Mouse (Mus musculus) limb, embryonic 10.5 days (tissue): ENCODE measurements around the gene Adar. TPM values are rescaled to one million over a fixed set of nuclear protein-coding genes. Genes with fewer than 3 reads are reported as not detected.
A peak's percentile ranks its signal among the peaks of the same experiment; 100 is the strongest.

Experiments
- DNase-seq: peaks from one replicate; pipeline ENCODE4 v3.0.0-alpha.2; 2017; ENCODE audit warnings: low spot score
- H3K27ac ChIP-seq: fragments of 300-500 bp; sonication (generic); 2 replicates; pipeline ENCODE4 v1.5.1; 2016; ENCODE audit warnings: mild to moderate bottlenecking
- H3K27me3 ChIP-seq: fragments of 300-500 bp; sonication (generic); 2 replicates; pipeline ENCODE4 v1.6.1; 2016; ENCODE audit warnings: low read depth, mild to moderate bottlenecking; ENCODE audit not compliant: poor library complexity, severe bottlenecking
- H3K36me3 ChIP-seq: fragments of 300-500 bp; sonication (generic); 2 replicates; pipeline ENCODE4 v1.6.1; 2016; ENCODE audit warnings: mild to moderate bottlenecking, moderate library complexity
- H3K4me1 ChIP-seq: fragments of 300-500 bp; sonication (generic); 2 replicates; pipeline ENCODE4 v1.6.1; 2016
- H3K4me3 ChIP-seq: fragments of 300-500 bp; sonication (generic); 2 replicates; pipeline ENCODE4 v1.5.1; 2016; ENCODE audit warnings: mild to moderate bottlenecking, moderate library complexity
- H3K9me3 ChIP-seq: fragments of 300-500 bp; sonication (generic); replicated peaks from 2 replicates; pipeline ENCODE4 v1.6.1; 2016; ENCODE audit warnings: mild to moderate bottlenecking
- WGBS: fragments of 180-500 bp; shearing (Covaris S2); methylation state at CpG from one replicate; pipeline ENCODE4 v1.1.7; 2016; 5-methylcytosine and 5-hydroxymethylcytosine counted together
- polyA plus RNA-seq: library from polyadenylated mRNA; unstranded; fragments of >200 nt; fragmentation: Nextera tagmentation; extraction: Ambion mirVana; gene quantifications from 2 replicates; pipeline ENCODE4 v1.2.1, GENCODE M21; 2016

Gene Adar
- polyA plus RNA-seq, 1 experiment from 2014 or later, result 17.5 TPM

DNA sequence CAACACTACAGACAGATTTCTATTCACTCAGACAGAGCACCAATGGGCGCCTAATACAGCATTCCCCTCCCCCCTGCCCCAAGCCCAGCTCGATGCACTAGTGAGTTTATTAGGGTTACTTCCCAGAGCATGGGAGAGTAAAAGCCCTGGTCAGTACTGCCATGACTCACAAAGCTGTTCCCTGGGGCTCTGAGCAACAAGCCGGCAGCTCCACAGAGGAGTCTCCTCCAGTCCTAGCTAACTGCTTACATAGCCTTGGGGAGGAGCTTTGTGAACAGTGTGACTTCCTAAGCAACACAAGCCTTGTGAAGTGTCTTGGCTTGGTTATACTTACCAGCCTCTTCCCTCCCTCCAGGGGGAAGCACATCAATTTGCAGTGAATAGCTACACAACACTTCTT, 11.2 kb upstream of the Adar start:
- peaks cover 17% of the 10 kb centered on the region for H3K4me1 ChIP-seq
- H3K27ac ChIP-seq, result no peak overlapping the region
- no peak overlapping the region for H3K4me3 ChIP-seq
- H3K27me3 ChIP-seq, result 0 out of 2 replicates have a peak, but pooled peaks cover 7% of the 10 kb centered on the region
- 40% methylated on average over 3 of the region's 3 CpGs for WGBS
- H3K9me3 ChIP-seq, result no peaks in the 10 kb centered on the region
- DNase-seq, result no peak
- H3K36me3 ChIP-seq, result no peaks in the 10 kb centered on the region

DNA sequence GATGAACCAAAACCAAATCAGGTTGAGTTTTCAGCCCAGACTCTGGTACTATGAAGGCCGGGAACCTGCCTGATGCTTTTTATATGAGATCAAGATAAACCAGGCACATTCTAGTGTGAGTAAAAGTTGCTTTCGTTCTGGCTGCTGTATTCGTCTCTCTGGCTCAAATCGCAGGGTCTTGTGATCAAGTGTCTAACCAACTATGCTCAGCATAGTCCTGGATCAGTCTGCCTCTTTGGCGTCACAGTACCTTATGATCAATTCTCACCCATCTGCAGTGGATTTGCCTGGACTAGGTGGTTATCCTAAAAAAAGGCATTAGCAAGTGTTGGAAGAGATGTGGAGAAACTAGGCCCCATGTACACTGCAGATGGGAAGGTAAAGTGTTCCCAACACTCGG, 10.8 kb upstream of the Adar start:
- Histone ChIP-seq H3K4me1 (peaks cover 17% of the 10 kb centered on the region), H3K4me3 (no peak overlapping the region), H3K9me3 (no peaks in the 10 kb centered on the region), H3K36me3 (no peaks in the 10 kb centered on the region), H3K27ac (no peak overlapping the region), H3K27me3 (0 out of 2 replicates have a peak, but pooled peaks cover 7% of the 10 kb centered on the region)
- no peak for DNase-seq
- 84% methylated on average over 6 of the region's 6 CpGs for WGBS

DNA sequence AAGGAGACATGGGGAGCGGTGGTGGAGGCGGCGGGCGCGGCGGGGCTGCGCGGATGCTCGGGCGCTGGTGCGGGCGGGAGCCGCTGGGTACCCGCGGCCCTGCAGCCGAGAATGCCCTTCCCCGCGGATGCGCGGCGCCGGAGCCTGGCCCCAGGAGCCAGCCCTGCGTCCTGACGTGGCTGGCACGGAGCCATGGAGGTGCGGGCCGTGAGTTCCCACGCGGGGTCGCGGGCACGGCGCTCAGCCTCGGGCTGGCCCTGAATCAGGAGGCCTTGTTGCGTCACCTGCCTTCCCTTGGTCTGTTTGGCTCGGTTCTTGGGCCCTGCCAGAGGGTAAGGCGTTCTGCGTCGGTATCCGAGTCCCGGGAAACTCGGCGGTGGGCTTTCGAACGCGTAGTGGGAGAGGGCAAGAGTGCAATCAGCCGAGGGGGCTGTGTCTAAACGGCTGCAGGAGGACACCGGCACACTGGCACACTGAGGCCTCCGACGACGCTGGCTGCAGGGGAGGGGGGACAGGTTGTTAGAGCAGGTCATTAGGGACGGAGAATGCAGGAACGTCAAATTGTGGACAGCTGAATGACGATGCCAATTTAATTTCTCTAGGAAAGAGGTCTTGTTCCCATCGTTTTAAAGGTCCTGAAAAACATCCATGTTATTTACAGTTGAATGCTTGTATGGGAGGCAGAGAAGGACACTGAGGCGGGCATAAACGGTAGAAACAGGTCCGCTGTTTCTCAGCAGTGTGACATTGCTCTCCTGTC, 565 bp downstream of the Adar start:
- H3K27me3 ChIP-seq, result no peaks in the 10 kb centered on the region
- DNase-seq, result no peak
- WGBS, result 3% methylated on average over 54 of the region's 59 CpGs

DNA sequence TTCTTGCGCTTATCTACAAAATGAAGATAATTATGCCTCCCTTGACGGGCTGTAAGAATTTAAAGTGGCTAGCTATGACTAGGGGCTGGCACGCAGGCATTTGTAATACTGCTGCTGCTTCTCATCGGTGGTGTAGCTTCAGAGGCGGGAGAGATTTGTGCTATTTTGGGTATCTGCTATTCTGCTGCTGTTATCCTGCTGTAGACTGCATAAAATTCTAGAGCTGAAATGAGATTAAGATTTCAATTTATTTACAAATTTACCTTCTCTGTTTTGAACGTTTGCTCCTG, 1.1 kb downstream of the Adar start:
- DNase-seq, result no peak
- Histone ChIP-seq H3K9me3 (no peaks in the 10 kb centered on the region), H3K27me3 (no peaks in the 10 kb centered on the region), H3K27ac (no peak overlapping the region), H3K4me1 (peaks cover 19% of the 10 kb centered on the region), H3K36me3 (no peaks in the 10 kb centered on the region), H3K4me3 (peak overlapping the region; percentile 100)
- WGBS, result 69% methylated on average over 6 of the region's 6 CpGs

More for the DNA sequence above, 565 bp downstream of the Adar start:
- H3K9me3 ChIP-seq, result no peaks in the 10 kb centered on the region
- H3K36me3 ChIP-seq, result no peaks in the 10 kb centered on the region
- H3K4me3 ChIP-seq, result peak overlapping the region; percentile 100
- H3K27ac ChIP-seq, result peak overlapping the region; percentile 92
- peaks cover 19% of the 10 kb centered on the region for H3K4me1 ChIP-seq

DNA sequence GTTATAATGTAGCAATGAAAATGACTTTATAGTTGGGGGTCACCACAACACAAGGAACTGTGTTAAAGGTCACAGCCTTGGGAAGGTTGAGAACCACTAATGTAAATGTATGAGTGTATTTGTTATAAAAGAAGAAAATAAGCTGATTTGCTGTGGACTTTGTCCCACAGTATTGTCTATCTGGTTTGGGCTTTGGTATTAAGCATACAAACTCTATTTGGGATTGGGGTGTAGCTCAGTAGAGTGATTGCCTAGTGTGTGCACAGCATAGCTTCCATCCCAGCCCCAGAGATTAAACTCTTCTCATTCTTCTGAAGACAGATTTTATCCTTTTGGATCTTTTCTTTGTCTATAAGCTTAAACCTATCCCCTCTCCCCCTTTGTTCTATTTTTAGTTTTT, 7.2 kb downstream of the Adar start:
- Histone ChIP-seq H3K9me3 (no peaks in the 10 kb centered on the region), H3K36me3 (no peaks in the 10 kb centered on the region), H3K4me3 (no peak overlapping the region), H3K4me1 (no peaks in the 10 kb centered on the region), H3K27ac (no peak overlapping the region), H3K27me3 (no peaks in the 10 kb centered on the region)
- DNase-seq, result no peak

DNA sequence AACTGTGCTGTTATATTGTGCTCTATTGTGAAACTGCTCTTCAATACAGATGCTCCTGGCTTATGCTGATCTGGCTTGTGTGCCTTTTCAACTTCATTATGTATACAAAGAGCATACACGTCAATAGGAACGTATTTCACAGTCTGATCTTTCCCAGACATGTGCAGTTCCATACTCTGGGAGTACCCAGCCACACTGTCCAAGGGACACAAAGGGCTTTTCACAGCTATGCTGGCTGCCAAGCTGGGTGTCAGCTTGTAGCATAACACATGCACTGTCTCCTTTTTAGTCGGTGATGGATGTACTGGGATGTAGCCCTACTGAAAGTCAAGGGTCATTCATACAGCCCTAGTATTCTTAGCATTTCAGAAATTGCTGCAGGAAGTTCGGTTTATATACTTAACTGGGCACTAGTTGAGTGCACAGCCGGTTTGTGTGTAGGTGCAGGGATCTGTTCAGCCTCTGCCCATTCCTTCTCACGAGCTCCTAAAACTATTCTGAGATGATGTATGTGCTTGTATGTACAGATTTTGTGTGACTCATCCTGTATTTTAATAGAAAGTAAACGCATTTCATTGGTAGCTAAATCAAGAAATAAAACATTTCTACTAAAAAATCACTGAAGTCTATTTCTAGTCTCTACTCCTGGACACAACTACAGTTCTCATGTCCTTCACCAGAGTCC, 8.7 kb downstream of the Adar start:
- WGBS, result 87% methylated on average over 7 of the region's 7 CpGs
- no peak for DNase-seq
- Histone ChIP-seq H3K4me1 (no peaks in the 10 kb centered on the region), H3K36me3 (no peaks in the 10 kb centered on the region), H3K27ac (no peak overlapping the region), H3K27me3 (no peaks in the 10 kb centered on the region), H3K9me3 (no peaks in the 10 kb centered on the region), H3K4me3 (no peak overlapping the region)

DNA sequence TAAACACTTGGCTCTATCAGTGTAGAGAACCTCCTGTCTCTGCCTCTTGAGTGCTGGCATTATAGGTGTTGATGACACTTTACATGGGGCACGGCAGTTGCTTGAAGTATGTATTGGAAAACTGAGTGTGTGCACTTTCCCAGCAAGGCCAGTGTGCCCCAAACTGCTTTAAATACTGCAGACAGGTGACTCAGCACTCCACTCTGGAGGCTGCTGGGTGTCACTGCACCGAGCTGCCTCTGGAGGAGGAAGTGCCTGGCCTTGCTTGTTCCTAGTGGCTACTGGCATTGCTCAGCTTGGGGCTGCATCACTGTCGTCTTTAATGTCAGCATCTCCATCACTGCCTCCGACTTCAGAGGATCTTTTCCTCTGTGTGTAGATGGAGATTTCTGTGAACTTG, 12.2 kb downstream of the Adar start:
- Histone ChIP-seq H3K27ac (no peak overlapping the region), H3K9me3 (no peaks in the 10 kb centered on the region), H3K36me3 (no peaks in the 10 kb centered on the region), H3K27me3 (no peaks in the 10 kb centered on the region), H3K4me3 (no peak overlapping the region), H3K4me1 (peaks cover 18% of the 10 kb centered on the region)
- DNase-seq, result no peak
- WGBS, result 28% methylated on average over 4 of the region's 4 CpGs

DNA sequence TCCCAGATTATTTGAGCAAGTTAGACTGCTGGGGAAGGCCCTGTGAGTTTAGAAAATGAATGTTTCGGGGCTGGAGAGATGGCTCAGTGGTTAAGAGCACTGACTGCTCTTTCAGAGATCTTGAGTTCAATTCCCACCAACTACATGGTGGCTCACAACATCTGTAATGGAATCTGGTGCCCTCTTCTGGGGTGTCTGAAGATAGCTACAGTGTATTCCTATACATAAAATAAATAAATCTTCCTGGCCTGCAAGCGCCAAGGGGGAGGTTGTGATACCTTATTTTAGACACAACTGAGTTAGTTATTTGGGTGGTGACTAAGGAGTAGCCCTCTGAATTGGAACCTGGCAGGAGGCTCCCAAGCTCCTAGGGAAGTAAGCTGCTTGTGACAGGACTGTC, 14.0 kb downstream of the Adar start:
- Histone ChIP-seq H3K4me3 (no peak overlapping the region), H3K27ac (no peak overlapping the region), H3K36me3 (no peaks in the 10 kb centered on the region), H3K27me3 (no peaks in the 10 kb centered on the region), H3K9me3 (no peaks in the 10 kb centered on the region), H3K4me1 (peaks cover 18% of the 10 kb centered on the region)
- no peak for DNase-seq
- 87% methylated on average over 2 of the region's 2 CpGs for WGBS

DNA sequence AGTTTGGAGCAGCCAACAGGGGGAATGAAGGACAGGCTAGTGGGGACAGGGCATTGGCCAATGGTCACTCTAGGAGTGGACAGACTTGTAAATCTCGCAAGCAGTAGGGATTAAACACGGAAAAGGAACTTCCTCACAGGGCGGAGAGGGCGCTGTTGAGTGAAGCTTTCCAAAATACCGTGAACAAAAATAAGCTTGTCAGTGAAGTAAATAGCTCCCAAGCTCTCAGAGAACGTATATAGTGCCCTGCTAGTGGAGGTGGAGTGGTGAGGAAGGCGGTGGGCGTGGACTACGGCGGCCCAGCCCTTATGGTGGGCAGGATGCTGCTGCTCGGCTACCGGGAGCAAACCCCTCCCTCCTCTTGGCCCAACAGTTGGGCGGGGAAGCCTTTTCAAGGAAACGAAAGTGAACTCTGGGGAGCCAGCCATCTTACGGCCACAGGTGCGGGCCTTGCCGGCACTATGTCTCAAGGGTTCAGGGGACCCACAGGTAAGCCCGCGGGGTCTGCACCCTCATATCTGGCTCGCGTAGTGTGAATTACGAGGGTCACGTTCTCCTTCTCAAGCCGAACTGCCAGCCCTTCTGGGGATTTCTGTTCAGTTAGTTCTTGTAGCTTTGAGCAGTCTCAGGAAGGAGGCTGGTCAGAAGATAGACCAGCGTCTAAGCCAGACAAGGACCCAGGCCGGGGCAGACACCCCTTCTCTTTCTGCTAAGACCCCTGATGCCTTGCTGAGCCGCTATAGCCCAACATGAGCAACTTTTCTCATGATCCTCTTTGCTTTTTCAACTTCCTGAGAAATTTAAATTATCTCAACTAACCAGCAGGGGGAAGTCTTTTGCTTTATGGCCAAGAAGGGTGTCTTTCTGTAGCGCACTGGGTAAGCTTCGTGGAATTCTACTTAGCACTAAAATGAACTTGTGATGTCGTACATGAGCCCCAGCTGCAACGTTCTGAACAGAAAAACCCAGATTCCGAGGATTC, 15.8 kb downstream of the Adar start:
- WGBS, result 5% methylated on average over 32 of the region's 32 CpGs
- peak overlapping the region; percentile 64 for H3K4me3 ChIP-seq
- peaks cover 18% of the 10 kb centered on the region for H3K4me1 ChIP-seq
- H3K27me3 ChIP-seq, result no peaks in the 10 kb centered on the region
- H3K27ac ChIP-seq, result peak overlapping the region; percentile 78
- H3K36me3 ChIP-seq, result peaks cover 7% of the 10 kb centered on the region
- no peaks in the 10 kb centered on the region for H3K9me3 ChIP-seq
- peak; percentile 76 for DNase-seq

DNA sequence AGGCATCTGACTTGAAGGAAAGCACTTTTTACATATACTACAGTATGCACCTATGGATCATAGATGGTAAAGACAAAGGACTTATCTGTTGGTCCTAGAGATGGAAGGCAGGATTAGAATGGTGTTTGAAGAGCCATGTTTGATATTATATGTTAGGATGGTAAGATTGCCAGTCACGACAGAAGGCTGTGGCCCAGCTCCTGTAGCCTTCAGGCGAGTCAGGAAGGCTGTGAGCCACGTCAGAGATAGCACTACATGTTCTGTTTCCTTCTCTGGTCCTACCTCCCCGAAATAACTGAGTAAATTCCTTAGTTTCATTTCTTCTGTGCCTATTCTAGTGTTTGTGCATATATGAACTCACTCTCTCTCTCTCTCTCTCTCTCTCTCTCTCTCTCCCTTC, 17.3 kb downstream of the Adar start:
- Histone ChIP-seq H3K27ac (no peak overlapping the region), H3K9me3 (no peaks in the 10 kb centered on the region), H3K4me3 (no peak overlapping the region), H3K4me1 (peaks cover 18% of the 10 kb centered on the region), H3K36me3 (peaks cover 21% of the 10 kb centered on the region), H3K27me3 (no peaks in the 10 kb centered on the region)
- DNase-seq, result no peak
- WGBS, result 88% methylated on average over 4 of the region's 4 CpGs

DNA sequence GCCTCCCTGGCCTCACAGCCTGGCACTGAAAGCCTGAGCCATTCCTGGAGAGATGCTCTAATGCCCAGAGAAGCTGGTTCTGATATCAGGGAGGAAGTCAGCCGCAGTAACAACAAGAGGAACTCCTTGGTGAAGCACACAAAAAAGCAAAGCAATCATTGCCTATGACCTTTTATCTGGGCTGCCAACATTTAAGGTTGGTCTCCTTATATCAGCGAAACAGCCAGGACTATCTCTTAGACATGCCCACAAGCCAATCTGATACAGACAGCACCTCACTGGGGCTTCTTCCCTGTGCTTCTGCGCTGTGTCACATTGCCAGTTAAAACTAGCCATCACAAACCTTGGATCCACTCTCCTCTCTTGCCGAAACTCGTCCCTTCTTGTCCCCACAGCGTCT, 23.7 kb downstream of the Adar start:
- Histone ChIP-seq H3K9me3 (no peaks in the 10 kb centered on the region), H3K4me3 (no peak overlapping the region), H3K4me1 (no peaks in the 10 kb centered on the region), H3K27me3 (no peaks in the 10 kb centered on the region), H3K36me3 (peaks cover 81% of the 10 kb centered on the region), H3K27ac (no peak overlapping the region)
- DNase-seq, result no peak
- 92% methylated on average over 6 of the region's 6 CpGs for WGBS

DNA sequence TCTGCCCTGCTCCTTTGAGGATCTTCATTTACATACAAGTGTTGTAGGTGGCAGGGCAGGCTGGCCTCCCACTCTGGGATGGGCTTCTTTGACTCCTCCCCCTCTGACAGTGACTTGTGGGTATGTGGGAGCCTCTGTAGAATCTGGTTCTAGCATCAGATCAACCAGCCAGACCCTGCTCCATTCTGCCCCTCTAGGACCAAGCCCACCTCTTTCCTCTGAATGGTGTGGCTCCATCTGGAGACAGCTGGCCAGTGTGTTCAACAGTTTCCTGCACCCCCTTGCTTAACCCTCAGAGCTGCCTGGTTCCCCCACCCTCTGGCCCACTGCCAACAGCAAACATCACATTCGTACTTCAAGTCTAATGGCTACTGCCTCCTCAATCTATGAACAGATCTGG, 37.5 kb downstream of the Adar start:
- no peak overlapping the region for H3K27ac ChIP-seq
- no peaks in the 10 kb centered on the region for H3K9me3 ChIP-seq
- peaks cover 55% of the 10 kb centered on the region for H3K36me3 ChIP-seq
- H3K4me3 ChIP-seq, result no peak overlapping the region
- H3K4me1 ChIP-seq, result peaks cover 19% of the 10 kb centered on the region
- WGBS, result 79% methylated on average over 1 of the region's 1 CpGs
- DNase-seq, result no peak
- no peaks in the 10 kb centered on the region for H3K27me3 ChIP-seq

DNA sequence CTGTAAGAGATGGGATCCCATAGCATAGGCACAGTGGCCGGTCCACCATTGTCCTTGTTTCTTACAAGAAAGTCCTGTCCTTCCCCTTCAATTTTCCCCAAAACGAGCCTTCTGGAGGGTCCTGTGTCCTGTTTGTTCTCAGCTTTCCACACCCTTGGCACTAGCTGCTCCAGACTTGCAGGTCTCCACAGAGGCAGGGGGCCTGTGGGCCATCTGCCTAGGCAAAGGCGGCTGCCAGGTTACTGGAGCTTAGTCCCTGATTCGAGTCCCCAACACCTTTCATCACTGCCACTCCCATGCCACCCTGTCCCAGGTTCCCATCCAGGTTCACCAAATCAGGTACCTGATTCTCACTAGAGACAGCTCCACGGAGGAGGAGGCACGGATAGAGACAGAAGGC, 40.5 kb downstream of the Adar start:
- 78% methylated on average over 6 of the region's 6 CpGs for WGBS
- H3K27me3 ChIP-seq, result no peaks in the 10 kb centered on the region
- H3K36me3 ChIP-seq, result peaks cover 28% of the 10 kb centered on the region
- no peaks in the 10 kb centered on the region for H3K9me3 ChIP-seq
- peaks cover 13% of the 10 kb centered on the region for H3K4me1 ChIP-seq
- DNase-seq, result no peak
- H3K27ac ChIP-seq, result no peak overlapping the region
- H3K4me3 ChIP-seq, result no peak overlapping the region
